Comparison of ENCODE assay signal across 26 mouse cellular contexts in the genomic region with DNA sequence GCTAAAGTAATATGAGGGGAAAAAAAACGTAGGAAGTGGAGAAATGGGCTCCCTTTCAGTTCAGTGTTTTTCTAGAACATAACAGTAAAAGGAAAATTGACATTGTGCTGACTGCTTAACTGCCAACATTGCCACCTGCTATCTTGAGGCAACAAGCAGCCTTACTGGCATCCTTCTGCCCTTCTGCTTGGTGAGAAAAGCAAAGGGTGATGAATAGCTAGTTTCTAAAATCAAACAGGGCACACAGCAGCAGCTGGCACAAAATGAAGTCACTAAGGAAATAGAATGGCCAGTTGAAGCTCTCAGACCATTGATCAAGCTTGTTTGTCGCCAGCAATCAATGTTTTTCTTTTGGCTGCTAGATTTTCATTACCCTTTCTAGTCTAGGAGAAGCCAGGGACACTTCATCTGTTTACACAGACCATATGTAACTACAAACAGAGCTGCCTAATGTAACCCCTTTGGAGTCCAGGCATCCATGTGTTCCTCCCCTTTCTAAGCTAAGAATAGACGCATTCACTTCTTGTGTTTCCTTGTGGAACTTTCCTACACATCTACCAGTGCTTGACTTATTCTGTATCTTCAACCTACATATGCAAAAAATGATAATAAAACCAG.
DNase-seq lines count a peak whose midpoint lies in the region; ATAC-seq and TF ChIP-seq lines count a peak whose summit lies in the region.
"Had no signal": no experiment of that assay in that cellular context is flagged by ENCODE, and none has a peak within 500 bp of the region (broad histone marks: within the 10 kb centered on the region; RNA-seq: fewer than 3 reads in every experiment).

No protein-coding gene starts in this region.

- no peak overlapping the region for H3K9ac ChIP-seq in forebrain, embryonic 13.5 days
- H3K9ac ChIP-seq in forebrain, embryonic 12.5 days = no peak overlapping the region
- H3K9ac ChIP-seq in hindbrain, embryonic 16.5 days (ENCODE audit: low read depth, low read length) = no peak overlapping the region
- no peak overlapping the region for H3K9ac ChIP-seq in lung, embryonic 14.5 days
- H3K9ac ChIP-seq in lung, postnatal 0 days (replicated peaks; ENCODE audit: low read depth) = no peak overlapping the region
- no peak overlapping the region for H3K9ac ChIP-seq in forebrain, postnatal 0 days
- H3K9ac ChIP-seq: limb, embryonic 15.5 days; liver, embryonic 13.5 days had no signal

- H3K4me3 ChIP-seq in forebrain, embryonic 13.5 days = no peak overlapping the region
- no peak overlapping the region for H3K4me3 ChIP-seq in forebrain, embryonic 12.5 days (replicated peaks)
- no peak overlapping the region for H3K4me3 ChIP-seq in hindbrain, embryonic 16.5 days (ENCODE audit: low read length)
- H3K4me3 ChIP-seq in hindbrain, embryonic 10.5 days = no peak overlapping the region
- no peak overlapping the region for H3K4me3 ChIP-seq in lung, embryonic 14.5 days (ENCODE audit: low read depth, low read length)
- no peak overlapping the region for H3K4me3 ChIP-seq in lung, postnatal 0 days (ENCODE audit: low read depth, low read length)
- H3K4me3 ChIP-seq in forebrain, postnatal 0 days (ENCODE audit: low read depth, low read length) = no peak overlapping the region
- H3K4me3 ChIP-seq: erythroblast, embryonic 14.5 days; limb, embryonic 10.5 days; limb, embryonic 15.5 days; liver, embryonic 13.5 days had no signal

- 73% methylated on average over 3 of the region's 3 CpGs for WGBS in forebrain, embryonic 13.5 days
- 82% methylated on average over 3 of the region's 3 CpGs for WGBS in forebrain, embryonic 12.5 days
- WGBS in hindbrain, embryonic 16.5 days = 60% methylated on average over 3 of the region's 3 CpGs
- WGBS in hindbrain, embryonic 10.5 days = 72% methylated on average over 3 of the region's 3 CpGs
- 52% methylated on average over 3 of the region's 3 CpGs for WGBS in lung, embryonic 14.5 days
- WGBS in lung, postnatal 0 days = 56% methylated on average over 3 of the region's 3 CpGs
- WGBS in forebrain, postnatal 0 days = 45% methylated on average over 3 of the region's 3 CpGs

- no peaks in the 10 kb centered on the region for H3K9me3 ChIP-seq in forebrain, embryonic 13.5 days (replicated peaks)
- H3K9me3 ChIP-seq in forebrain, embryonic 12.5 days = no peaks in the 10 kb centered on the region
- no peaks in the 10 kb centered on the region for H3K9me3 ChIP-seq in hindbrain, embryonic 16.5 days (ENCODE audit: control insufficient read depth, low read length)
- no peaks in the 10 kb centered on the region for H3K9me3 ChIP-seq in hindbrain, embryonic 10.5 days
- no peaks in the 10 kb centered on the region for H3K9me3 ChIP-seq in lung, embryonic 14.5 days (ENCODE audit: low read depth, low read length)
- H3K9me3 ChIP-seq in lung, postnatal 0 days (ENCODE audit: low read length) = no peaks in the 10 kb centered on the region
- H3K9me3 ChIP-seq in forebrain, postnatal 0 days (ENCODE audit: low read length) = no peaks in the 10 kb centered on the region
- H3K9me3 ChIP-seq: limb, embryonic 10.5 days; limb, embryonic 15.5 days; liver, embryonic 13.5 days had no signal

- H3K4me1 ChIP-seq in forebrain, embryonic 13.5 days = no peaks in the 10 kb centered on the region
- no peaks in the 10 kb centered on the region for H3K4me1 ChIP-seq in forebrain, embryonic 12.5 days
- H3K4me1 ChIP-seq in hindbrain, embryonic 16.5 days (ENCODE audit: control insufficient read depth, insufficient read depth, low read depth, low read length) = no peaks in the 10 kb centered on the region
- no peaks in the 10 kb centered on the region for H3K4me1 ChIP-seq in hindbrain, embryonic 10.5 days (replicated peaks)
- no peaks in the 10 kb centered on the region for H3K4me1 ChIP-seq in lung, embryonic 14.5 days (ENCODE audit: insufficient read depth)
- no peaks in the 10 kb centered on the region for H3K4me1 ChIP-seq in lung, postnatal 0 days (ENCODE audit: insufficient read depth, low read depth, low read length)
- 0 out of 2 replicates have a peak, but pooled peaks cover 3% of the 10 kb centered on the region for H3K4me1 ChIP-seq in forebrain, postnatal 0 days (ENCODE audit: insufficient read depth)
- H3K4me1 ChIP-seq: limb, embryonic 10.5 days; limb, embryonic 15.5 days; liver, embryonic 13.5 days had no signal

- H3K4me2 ChIP-seq in forebrain, embryonic 13.5 days = no peak overlapping the region
- H3K4me2 ChIP-seq in forebrain, embryonic 12.5 days = no peak overlapping the region
- no peak overlapping the region for H3K4me2 ChIP-seq in hindbrain, embryonic 16.5 days (ENCODE audit: low read length)
- no peak overlapping the region for H3K4me2 ChIP-seq in lung, embryonic 14.5 days
- no peak overlapping the region for H3K4me2 ChIP-seq in lung, postnatal 0 days (replicated peaks; ENCODE audit: low read depth, low read length)
- no peak overlapping the region for H3K4me2 ChIP-seq in forebrain, postnatal 0 days (ENCODE audit: low read depth)
- H3K4me2 ChIP-seq: limb, embryonic 15.5 days; liver, embryonic 13.5 days had no signal

- H3K27me3 ChIP-seq in forebrain, embryonic 13.5 days = no peaks in the 10 kb centered on the region
- no peaks in the 10 kb centered on the region for H3K27me3 ChIP-seq in forebrain, embryonic 12.5 days
- no peaks in the 10 kb centered on the region for H3K27me3 ChIP-seq in hindbrain, embryonic 16.5 days (replicated peaks; ENCODE audit: control insufficient read depth, insufficient read depth, low read length)
- no peaks in the 10 kb centered on the region for H3K27me3 ChIP-seq in hindbrain, embryonic 10.5 days (ENCODE audit: insufficient read depth, poor library complexity, severe bottlenecking)
- H3K27me3 ChIP-seq in lung, embryonic 14.5 days (ENCODE audit: insufficient read depth, low read length) = no peaks in the 10 kb centered on the region
- H3K27me3 ChIP-seq in lung, postnatal 0 days (replicated peaks; ENCODE audit: insufficient read depth, low read length) = no peaks in the 10 kb centered on the region
- no peaks in the 10 kb centered on the region for H3K27me3 ChIP-seq in forebrain, postnatal 0 days (ENCODE audit: insufficient read depth, low read length)
- H3K27me3 ChIP-seq: limb, embryonic 15.5 days; liver, embryonic 13.5 days had no signal

- ATAC-seq in forebrain, embryonic 13.5 days = peak; percentile 55; the same call in 1 of the 2 replicates
- ATAC-seq in forebrain, embryonic 12.5 days (ENCODE audit: low FRiP score) = no peak
- ATAC-seq in hindbrain, embryonic 16.5 days = peak; percentile 83
- no peak for ATAC-seq in lung, embryonic 14.5 days (ENCODE audit: insufficient read depth)
- no peak for ATAC-seq in lung, postnatal 0 days
- peak; percentile 88 for ATAC-seq in forebrain, postnatal 0 days
- ATAC-seq: CD4-positive, CD25-positive, alpha-beta regulatory T cell, adult 4 months; intestine, postnatal 0 days had no signal

- no peaks in the 10 kb centered on the region for H3K36me3 ChIP-seq in forebrain, embryonic 13.5 days (ENCODE audit: poor library complexity, severe bottlenecking)
- H3K36me3 ChIP-seq in forebrain, embryonic 12.5 days (replicated peaks) = no peaks in the 10 kb centered on the region
- no peaks in the 10 kb centered on the region for H3K36me3 ChIP-seq in hindbrain, embryonic 16.5 days (ENCODE audit: control insufficient read depth, insufficient read depth, low read length)
- H3K36me3 ChIP-seq in hindbrain, embryonic 10.5 days = no peaks in the 10 kb centered on the region
- no peaks in the 10 kb centered on the region for H3K36me3 ChIP-seq in lung, embryonic 14.5 days (ENCODE audit: insufficient read depth)
- H3K36me3 ChIP-seq in lung, postnatal 0 days (ENCODE audit: insufficient read depth, low read length) = no peaks in the 10 kb centered on the region
- no peaks in the 10 kb centered on the region for H3K36me3 ChIP-seq in forebrain, postnatal 0 days (ENCODE audit: insufficient read depth)
- H3K36me3 ChIP-seq: limb, embryonic 10.5 days; limb, embryonic 15.5 days; liver, embryonic 13.5 days had no signal

- H3K27ac ChIP-seq in forebrain, embryonic 13.5 days = no peak overlapping the region
- no peak overlapping the region for H3K27ac ChIP-seq in forebrain, embryonic 12.5 days
- H3K27ac ChIP-seq in hindbrain, embryonic 16.5 days (ENCODE audit: low read depth, low read length) = no peak overlapping the region
- H3K27ac ChIP-seq in hindbrain, embryonic 10.5 days = no peak overlapping the region
- no peak overlapping the region for H3K27ac ChIP-seq in lung, embryonic 14.5 days (ENCODE audit: low read depth)
- H3K27ac ChIP-seq in lung, postnatal 0 days (ENCODE audit: low read length) = no peak overlapping the region
- no peak overlapping the region for H3K27ac ChIP-seq in forebrain, postnatal 0 days (ENCODE audit: low read depth, low read length)
- H3K27ac ChIP-seq: limb, embryonic 10.5 days; limb, embryonic 15.5 days; liver, embryonic 13.5 days; stomach, postnatal 0 days had no signal

- no peak for DNase-seq in hindbrain, embryonic 10.5 days (ENCODE audit: low spot score)
- peak; percentile 4 for DNase-seq in lung, embryonic 14.5 days
- DNase-seq in lung, postnatal 0 days (ENCODE audit: low spot score) = no peak
- peak; percentile 55 for DNase-seq in forebrain, postnatal 0 days
- DNase-seq: adrenal gland, postnatal 14 days; cerebellum, adult 8-10 months; gastrocnemius, postnatal 14 days; heart, postnatal 14 days; kidney, adult 9 months; kidney, postnatal 10 days; liver, embryonic 13.5 days; lung, adult 18-20 months; lung, postnatal 14 days; midbrain, embryonic 14.5 days; right cerebral cortex, postnatal 4 days; thymus, adult 18-20 months; thymus, postnatal 25 days had no signal

- no peak for TF ChIP-seq EP300 in lung, postnatal 0 days (IDR thresholded peaks at IDR 0.05)

- TF ChIP-seq CTCF in lung, embryonic 14.5 days (IDR thresholded peaks at IDR 0.05; ENCODE audit: low read depth) = no peak
- TF ChIP-seq CTCF in lung, postnatal 0 days (IDR thresholded peaks at IDR 0.05) = no peak
- no peak for TF ChIP-seq CTCF in forebrain, postnatal 0 days (IDR thresholded peaks at IDR 0.05; ENCODE audit: low read depth)

Comparison
In these comparisons a context has a peak if more than half of its experiments do, and no peak if none do; other contexts are left out.
1. ATAC-seq: peak in forebrain, embryonic 13.5 days (single experiment), hindbrain, embryonic 16.5 days (single experiment) and forebrain, postnatal 0 days (single experiment); none in forebrain, embryonic 12.5 days (single experiment), lung, embryonic 14.5 days (single experiment) and lung, postnatal 0 days (single experiment).
2. DNase-seq: peak in lung, embryonic 14.5 days (single experiment) and forebrain, postnatal 0 days (single experiment); none in hindbrain, embryonic 10.5 days (single experiment) and lung, postnatal 0 days (single experiment).